Mouse (Mus musculus) heart, postnatal 0 days (tissue): ENCODE data around the gene Leng8. TPM values are rescaled to one million over a fixed set of nuclear protein-coding genes. Genes with fewer than 3 reads are reported as not detected.
A peak's percentile ranks its signal among the peaks of the same experiment; 100 is the strongest.

Source experiments
- ATAC-seq: fragments of 200-750 bp; cut with Nextera tagmentation; 2 replicates; pipeline ENCODE4 v1.8.0; 2017; ENCODE audit warnings: low read depth, moderate number of reproducible peaks, moderate library complexity; ENCODE audit not compliant: insufficient read depth
- DNase-seq: peaks from one replicate; pipeline ENCODE4 v3.0.0-alpha.2; 2016; ENCODE audit warnings: low spot score
- H3K27ac ChIP-seq: fragments of 300-500 bp; sonication (generic); 2 replicates; pipeline ENCODE4 v1.5.1; 2014; ENCODE audit warnings: low read depth, mild to moderate bottlenecking
- H3K27me3 ChIP-seq: fragments of 300-500 bp; sonication (generic); 2 replicates; pipeline ENCODE4 v1.6.1; 2014; ENCODE audit warnings: low read length, mixed read lengths; ENCODE audit not compliant: control insufficient read depth, insufficient read depth
- H3K36me3 ChIP-seq: fragments of 300-500 bp; sonication (generic); replicated peaks from 2 replicates; pipeline ENCODE4 v1.6.1; 2014; ENCODE audit warnings: low read length, mixed read lengths; ENCODE audit not compliant: control insufficient read depth, insufficient read depth
- H3K4me1 ChIP-seq: fragments of 300-500 bp; sonication (generic); 2 replicates; pipeline ENCODE4 v1.6.1; 2014; ENCODE audit warnings: antibody characterized with exemption; ENCODE audit not compliant: control insufficient read depth, insufficient read depth
- H3K4me2 ChIP-seq: fragments of 300-500 bp; sonication (generic); 2 replicates; pipeline ENCODE4 v1.6.1; 2014; ENCODE audit warnings: low read depth, mild to moderate bottlenecking, low read length, moderate library complexity
- H3K4me3 ChIP-seq: fragments of 300-500 bp; sonication (generic); 2 replicates; pipeline ENCODE4 v1.5.1; 2014; ENCODE audit warnings: low read depth, low read length
- H3K9ac ChIP-seq: fragments of 300-500 bp; sonication (generic); replicated peaks from 2 replicates; pipeline ENCODE4 v1.6.1; 2014; ENCODE audit warnings: low read depth, low read length, mixed read lengths
- H3K9me3 ChIP-seq: fragments of 300-500 bp; sonication (generic); replicated peaks from 2 replicates; pipeline ENCODE4 v1.6.1; 2016; ENCODE audit warnings: low read length; ENCODE audit not compliant: control insufficient read depth
- CTCF ChIP-seq: IDR thresholded peaks from 2 replicates; pipeline ENCODE4 v1.5.1; 2016; ENCODE audit warnings: antibody characterized with exemption, control low read depth, low read depth
- EP300 ChIP-seq: IDR thresholded peaks from 2 replicates; pipeline ENCODE4 v1.6.1; 2016; ENCODE audit warnings: antibody characterized with exemption, low read depth
- WGBS: fragments of 180-500 bp; shearing (Covaris S2); extraction: QIAGEN DNeasy Blood & Tissue Kit; methylation state at CpG from one replicate; pipeline ENCODE4 v1.1.7; 2014; 5-methylcytosine and 5-hydroxymethylcytosine counted together
- polyA plus RNA-seq: library from polyadenylated mRNA; unstranded; fragments of >200 nt; fragmentation: Nextera tagmentation; extraction: Ambion mirVana; gene quantifications from 2 replicates; pipeline ENCODE4 v1.2.1, GENCODE M21; 2015
- total RNA-seq: library from RNA; depleted of rRNA; stranded (reverse); fragments of >200 nt; gene quantifications from 2 replicates; pipeline ENCODE4 v1.2.3, GENCODE M21; 2014; ENCODE audit warnings: low replicate concordance

Leng8 gene
- total and polyA plus RNA-seq, 2 experiments from 2014 or later, result 16.0 to 112 TPM

DNA sequence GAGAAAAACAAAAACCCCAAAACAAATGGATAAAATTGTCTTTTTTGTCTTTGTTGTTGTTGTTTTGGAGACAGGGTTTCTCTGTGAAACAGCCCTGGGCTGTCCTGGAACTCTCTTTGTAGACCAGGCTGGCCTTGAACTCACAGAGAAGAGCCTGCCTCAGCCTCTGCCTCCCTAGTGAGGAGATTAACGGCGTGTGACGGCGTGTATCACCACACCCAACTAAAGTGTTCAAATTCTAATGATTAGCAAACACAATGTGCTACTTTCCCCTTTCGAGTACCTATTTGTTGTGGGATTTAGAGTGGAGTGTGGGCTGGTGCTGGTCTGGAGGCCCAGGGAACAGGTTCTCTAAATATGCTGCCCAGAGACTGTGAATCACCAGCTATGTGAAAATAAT, 1.9 kb upstream of the Leng8 start:
- Histone ChIP-seq H3K36me3 (peaks cover 18% of the 10 kb centered on the region), H3K27ac (no peak overlapping the region), H3K9me3 (no peaks in the 10 kb centered on the region), H3K27me3 (no peaks in the 10 kb centered on the region), H3K9ac (no peak overlapping the region), H3K4me1 (peaks cover 7% of the 10 kb centered on the region; the same call in 1 of the 2 replicates), H3K4me2 (no peak overlapping the region), H3K4me3 (no peak overlapping the region)
- no peak for DNase-seq
- 84% methylated on average over 5 of the region's 5 CpGs for WGBS
- TF ChIP-seq EP300 (no peak), CTCF (no peak)
- no peak for ATAC-seq

DNA sequence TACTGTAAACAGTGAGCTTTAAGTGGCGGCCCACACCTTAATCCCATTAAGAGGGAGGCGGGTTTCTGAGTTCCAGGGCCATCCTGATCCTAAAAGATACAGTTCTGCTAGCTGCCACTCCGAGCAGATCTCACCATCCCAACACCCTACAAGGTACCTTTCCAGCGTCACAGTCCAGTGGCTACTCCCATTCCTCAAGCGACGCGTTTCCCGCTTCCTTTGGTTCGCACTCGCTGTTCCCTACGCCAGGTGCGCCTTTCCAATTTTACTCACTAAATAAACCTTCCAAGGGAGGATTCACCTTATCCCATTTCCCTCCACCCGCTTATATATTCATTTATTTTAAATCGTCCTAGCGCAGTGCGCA, 452 bp upstream of the Leng8 start:
- Histone ChIP-seq H3K4me3 (peak overlapping the region; percentile 58), H3K27me3 (no peaks in the 10 kb centered on the region), H3K27ac (peak overlapping the region; percentile 61), H3K9ac (peak overlapping the region; percentile 63), H3K4me2 (peak overlapping the region; percentile 80), H3K36me3 (peaks cover 33% of the 10 kb centered on the region), H3K4me1 (peaks cover 7% of the 10 kb centered on the region; the same call in 1 of the 2 replicates), H3K9me3 (no peaks in the 10 kb centered on the region)
- ATAC-seq (no peak), DNase-seq (no peak)
- WGBS, result under 1% methylated on average over 16 of the region's 16 CpGs
- TF ChIP-seq EP300 (no peak), CTCF (no peak)

DNA sequence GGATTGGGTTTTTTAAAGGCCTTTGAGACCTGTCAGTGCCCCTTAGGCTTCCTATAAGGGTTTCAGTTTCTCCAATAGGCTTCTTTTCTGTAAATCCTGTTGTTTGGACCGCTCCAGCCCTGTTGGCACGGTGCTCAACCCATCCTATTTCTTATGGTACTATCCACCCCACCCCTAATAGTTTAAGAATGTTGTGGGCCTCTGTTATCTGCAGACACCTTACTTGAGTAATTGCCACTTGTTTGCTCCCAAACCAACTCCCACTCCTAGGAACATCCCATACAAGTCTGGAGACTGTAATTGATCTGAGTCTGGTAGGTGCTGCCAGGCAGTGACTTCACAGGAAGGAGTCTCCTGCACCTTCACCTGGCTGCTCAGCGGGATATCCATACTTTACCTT, 907 bp downstream of the Leng8 start:
- DNase-seq (no peak), ATAC-seq (no peak)
- no peak for TF ChIP-seq CTCF
- peaks cover 46% of the 10 kb centered on the region for H3K36me3 ChIP-seq
- H3K27me3 ChIP-seq, result no peaks in the 10 kb centered on the region
- H3K9ac ChIP-seq, result peak overlapping the region; percentile 73
- no peak overlapping the region for H3K27ac ChIP-seq
- peak overlapping the region; percentile 74 for H3K4me2 ChIP-seq
- no peaks in the 10 kb centered on the region for H3K9me3 ChIP-seq
- WGBS, result 48% methylated on average over 3 of the region's 3 CpGs
- peak overlapping the region; percentile 58 for H3K4me3 ChIP-seq
- H3K4me1 ChIP-seq, result peaks cover 7% of the 10 kb centered on the region; the same call in 1 of the 2 replicates

DNA sequence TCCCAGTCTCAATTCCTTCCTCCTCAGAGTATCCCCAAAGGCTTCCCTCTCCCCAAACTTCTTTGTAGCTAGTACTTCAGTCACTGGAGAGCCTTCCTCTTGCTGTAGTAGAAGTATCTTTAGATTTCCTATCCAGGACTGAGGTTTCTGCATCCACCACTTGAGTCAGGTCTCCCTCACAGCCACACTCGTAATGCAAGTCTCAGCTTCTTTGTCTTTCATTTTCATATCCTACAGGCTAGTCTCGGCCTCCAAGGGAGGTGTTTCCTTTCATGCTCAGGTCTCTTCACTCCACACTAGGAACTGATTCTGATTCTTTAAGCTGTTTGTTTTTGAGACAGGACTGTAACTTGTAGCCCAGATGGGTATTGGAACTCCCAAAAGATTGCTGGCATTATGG, 1.3 kb downstream of the Leng8 start:
- WGBS, result 83% methylated on average over 2 of the region's 2 CpGs
- ATAC-seq, result no peak
- Histone ChIP-seq H3K9me3 (no peaks in the 10 kb centered on the region), H3K27me3 (no peaks in the 10 kb centered on the region), H3K27ac (no peak overlapping the region), H3K36me3 (peaks cover 51% of the 10 kb centered on the region), H3K4me3 (peak overlapping the region; percentile 58), H3K9ac (0 out of 2 replicates have a peak overlapping the region, but pooled peaks have one; percentile 73), H3K4me1 (peaks cover 7% of the 10 kb centered on the region; the same call in 1 of the 2 replicates), H3K4me2 (peak overlapping the region; percentile 74)
- TF ChIP-seq EP300 (no peak), CTCF (no peak)
- no peak for DNase-seq

DNA sequence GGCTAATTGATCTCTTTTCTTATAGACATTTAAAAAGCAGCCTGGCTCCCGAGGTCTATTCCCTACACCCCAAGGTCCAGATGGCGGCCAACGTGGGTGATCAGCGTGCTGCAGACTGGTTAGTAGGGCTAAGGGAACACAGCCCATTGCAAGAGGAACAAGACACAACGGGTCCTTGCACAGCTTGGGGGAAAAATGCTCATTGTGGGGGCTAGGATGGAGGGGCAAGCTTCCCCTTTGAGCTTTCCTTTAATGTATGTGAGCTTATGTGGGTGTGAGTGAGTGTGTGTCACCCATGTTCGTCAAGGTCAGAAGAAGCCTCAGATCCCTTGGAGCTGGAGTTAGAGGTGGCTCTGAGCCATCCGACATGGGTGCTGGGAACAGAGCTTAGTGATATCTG, 1.8 kb downstream of the Leng8 start:
- DNase-seq (no peak), ATAC-seq (no peak)
- Histone ChIP-seq H3K4me2 (no peak overlapping the region), H3K27ac (no peak overlapping the region), H3K9me3 (no peaks in the 10 kb centered on the region), H3K4me1 (peaks cover 7% of the 10 kb centered on the region; the same call in 1 of the 2 replicates), H3K4me3 (no peak overlapping the region), H3K9ac (no peak overlapping the region), H3K36me3 (peaks cover 56% of the 10 kb centered on the region), H3K27me3 (no peaks in the 10 kb centered on the region)
- whole genome bisulfite sequencing, result 85% methylated on average over 7 of the region's 7 CpGs
- no peak for TF ChIP-seq EP300
- TF ChIP-seq CTCF, result no peak

DNA sequence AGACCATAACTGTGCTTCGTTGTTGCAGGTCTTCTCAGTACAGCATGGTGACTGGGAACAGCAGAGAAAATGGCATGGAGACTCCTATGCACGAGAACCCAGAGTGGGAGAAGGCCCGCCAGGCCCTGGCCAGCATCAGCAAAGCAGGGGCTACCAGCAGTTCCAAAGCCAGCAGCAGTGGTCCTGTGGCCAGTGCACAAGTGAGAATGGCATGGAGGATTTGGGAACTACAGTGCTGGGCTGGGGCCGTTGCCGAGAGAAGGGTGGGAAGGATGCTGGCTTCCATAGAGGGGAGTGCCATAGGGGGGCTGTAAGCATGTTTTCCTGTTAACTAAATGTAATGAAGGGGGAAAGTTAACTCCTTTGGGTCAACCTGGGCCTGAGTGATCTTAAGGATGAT, 2.6 kb downstream of the Leng8 start:
- no peak overlapping the region for H3K27ac ChIP-seq
- no peak for ATAC-seq
- TF ChIP-seq CTCF (no peak), EP300 (no peak)
- H3K36me3 ChIP-seq, result peaks cover 63% of the 10 kb centered on the region
- H3K4me2 ChIP-seq, result no peak overlapping the region
- 93% methylated on average over 5 of the region's 5 CpGs for WGBS
- H3K4me3 ChIP-seq, result no peak overlapping the region
- no peak overlapping the region for H3K9ac ChIP-seq
- no peaks in the 10 kb centered on the region for H3K9me3 ChIP-seq
- no peak for DNase-seq
- peaks cover 7% of the 10 kb centered on the region; the same call in 1 of the 2 replicates for H3K4me1 ChIP-seq
- H3K27me3 ChIP-seq, result no peaks in the 10 kb centered on the region
